Mouse (Mus musculus): ENCODE data around the gene Col4a1.

Col4a1 gene

GRCm38 (mm10) chr8:11233009-11233408, 79.6 kb downstream of the Col4a1 start:
- 89% methylated on average over 4 of the region's 4 CpGs for WGBS

DNA sequence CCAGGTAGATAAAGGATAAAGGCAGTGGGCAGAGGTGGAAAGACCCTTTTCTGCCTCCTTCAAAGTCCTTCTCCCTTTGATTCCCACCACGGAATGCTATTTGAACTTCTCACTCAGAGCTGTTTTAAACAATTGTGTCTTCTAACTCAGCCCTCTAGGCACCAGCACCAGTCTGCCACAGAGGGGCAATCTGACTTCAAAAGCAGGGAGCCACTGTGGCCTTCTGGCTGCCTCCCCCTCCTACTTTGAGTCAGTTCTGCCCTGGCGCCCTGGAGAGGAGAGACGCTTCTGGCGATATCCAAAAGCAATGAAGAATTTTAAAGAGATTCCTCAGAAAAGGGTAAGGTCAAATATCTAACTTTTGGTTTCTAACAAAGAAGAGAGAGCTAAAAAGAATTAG, 82.3 kb downstream of the Col4a1 start:
- WGBS, result 89% methylated on average over 4 of the region's 4 CpGs

DNA sequence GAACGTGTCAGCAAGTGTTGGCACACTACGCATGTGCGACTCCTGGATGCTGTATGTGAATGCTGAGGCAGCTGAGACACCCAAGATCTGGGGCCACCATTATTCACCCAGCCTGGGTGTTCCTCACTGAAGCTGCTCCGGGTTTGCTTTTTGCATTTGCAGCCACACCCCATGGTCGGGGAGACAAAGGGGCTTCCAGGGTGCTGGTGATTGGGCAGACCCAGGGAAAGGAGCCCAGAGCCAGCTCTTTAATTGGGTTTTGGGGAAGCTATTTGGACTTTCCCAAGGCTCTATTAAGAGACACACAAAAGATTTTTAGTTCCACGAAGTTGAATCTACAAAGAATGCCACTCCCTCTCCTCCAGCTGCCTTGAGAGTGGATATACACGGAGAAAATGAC, 85.2 kb downstream of the Col4a1 start:
- WGBS, result 44% methylated on average over 7 of the region's 7 CpGs

GRCm38 (mm10) chr8:11225577-11226434, 86.8 kb downstream of the Col4a1 start:
- WGBS, result 84% methylated on average over 13 of the region's 13 CpGs

DNA sequence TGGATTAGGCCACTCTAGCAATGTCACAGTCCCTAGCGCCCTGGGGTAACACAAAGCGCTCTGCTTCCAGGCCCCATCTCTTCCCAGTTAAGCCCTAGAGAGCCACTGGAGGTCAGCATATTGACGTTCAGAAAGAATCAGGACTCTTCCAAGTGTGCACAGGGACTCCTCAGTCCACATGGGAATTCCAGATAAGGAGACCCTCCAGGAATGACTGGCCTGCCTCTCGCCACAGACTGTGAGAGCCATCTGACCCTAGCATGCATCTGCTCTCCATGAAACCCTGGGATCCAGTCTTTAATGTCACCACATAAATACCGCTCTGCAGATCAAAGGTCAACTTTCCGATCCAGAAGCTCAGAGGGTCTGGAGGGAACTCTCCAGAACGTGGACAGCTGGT, 88.4 kb downstream of the Col4a1 start:
- WGBS, result 87% methylated on average over 7 of the region's 7 CpGs

- WGBS, result 92% methylated on average over 5 of the region's 5 CpGs
These were observed 91.3 kb downstream of the Col4a1 start for GRCm38 (mm10) chr8:11221353-11221752.

GRCm38 (mm10) chr8:11219282-11219681, 93.3 kb downstream of the Col4a1 start:
- WGBS, result 77% methylated on average over 6 of the region's 6 CpGs

DNA sequence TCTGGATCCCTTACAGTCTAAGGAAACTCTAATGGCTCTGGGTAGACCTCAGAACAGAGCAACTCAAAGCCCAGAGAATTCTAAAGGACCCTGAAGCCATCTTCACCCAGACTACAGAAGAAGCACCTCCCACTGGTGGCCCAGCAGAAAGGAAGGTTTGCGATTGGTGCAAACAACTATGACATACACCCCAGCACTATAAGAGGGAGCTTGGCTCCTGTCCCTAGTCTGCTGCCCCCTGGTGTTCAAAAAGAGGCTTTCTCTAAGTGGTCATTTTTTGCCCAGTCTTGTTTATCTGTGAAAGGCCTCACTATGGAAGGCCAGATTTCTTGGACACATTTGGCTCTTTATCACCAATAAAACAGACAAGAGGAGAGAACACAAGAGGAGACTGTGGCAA, 97.4 kb downstream of the Col4a1 start:
- 41% methylated on average over 1 of the region's 1 CpGs for WGBS

GRCm38 (mm10) chr8:11206509-11206908, 106.1 kb downstream of the Col4a1 start:
- 63% methylated on average over 8 of the region's 8 CpGs for WGBS

DNA sequence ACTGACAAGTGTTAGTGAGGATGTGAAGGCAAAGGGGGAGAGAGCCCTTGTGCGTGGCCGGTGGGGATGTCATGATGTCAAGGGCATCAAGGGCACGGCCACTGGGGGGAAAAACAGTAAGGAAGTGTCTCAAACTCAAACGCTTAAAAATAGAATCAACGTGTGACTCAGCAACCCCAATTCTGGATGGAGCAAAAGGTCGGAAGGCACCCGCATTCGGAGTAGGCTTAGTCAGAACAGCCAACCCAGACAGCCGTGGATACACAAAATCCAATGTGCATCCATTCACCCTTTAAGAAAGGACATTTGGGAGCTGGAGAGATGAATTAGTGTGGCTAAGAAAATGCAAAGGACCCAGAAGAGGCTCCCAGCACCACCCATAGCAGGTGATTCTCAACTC, 107.1 kb downstream of the Col4a1 start:
- 81% methylated on average over 9 of the region's 9 CpGs for WGBS

GRCm38 (mm10) chr8:11203260-11204110, 109.1 kb downstream of the Col4a1 start:
- WGBS, result 61% methylated on average over 12 of the region's 12 CpGs

DNA sequence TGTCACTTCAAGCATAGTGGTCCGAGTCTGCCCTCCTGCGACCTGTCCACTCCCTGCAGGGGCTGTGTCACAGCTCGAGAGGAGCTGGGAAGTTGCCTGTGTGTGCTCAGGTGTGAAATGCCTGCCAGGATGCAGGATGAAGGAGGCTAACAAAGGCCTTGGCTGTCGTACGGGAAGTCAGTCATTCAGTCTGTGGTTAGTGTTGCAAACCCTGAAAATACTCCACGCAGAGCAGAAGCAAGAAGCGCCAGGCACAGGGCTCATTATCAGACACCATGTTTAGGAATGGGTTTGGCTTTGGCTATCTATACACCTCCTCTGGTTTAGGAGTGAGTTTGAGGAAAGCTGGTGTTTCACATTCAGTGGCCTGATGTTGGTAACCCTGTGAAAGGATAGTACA, 114.0 kb downstream of the Col4a1 start:
- WGBS, result 86% methylated on average over 7 of the region's 7 CpGs

DNA sequence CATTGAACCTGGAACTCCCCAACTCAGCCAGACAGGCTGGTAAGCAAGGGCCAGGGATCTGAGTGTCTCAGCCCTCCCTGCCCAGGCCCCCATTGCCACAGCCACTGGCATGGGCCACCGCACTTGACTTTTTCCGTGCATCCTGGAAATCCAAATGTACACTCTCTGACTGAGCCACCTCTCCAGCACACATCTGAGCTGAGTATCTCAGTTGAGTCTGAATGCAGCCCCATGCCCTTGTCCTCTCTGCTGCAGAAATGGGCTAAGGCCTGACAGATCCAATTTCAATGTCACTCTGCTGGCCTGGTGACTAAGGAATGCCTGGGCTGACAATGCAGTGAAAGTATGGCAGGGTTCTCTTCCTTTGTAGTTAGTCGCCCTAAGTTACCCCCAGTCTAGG, 114.6 kb downstream of the Col4a1 start:
- WGBS, result 82% methylated on average over 3 of the region's 3 CpGs

GRCm38 (mm10) chr8:11197261-11197660, 115.4 kb downstream of the Col4a1 start:
- WGBS, result 92% methylated on average over 11 of the region's 11 CpGs

DNA sequence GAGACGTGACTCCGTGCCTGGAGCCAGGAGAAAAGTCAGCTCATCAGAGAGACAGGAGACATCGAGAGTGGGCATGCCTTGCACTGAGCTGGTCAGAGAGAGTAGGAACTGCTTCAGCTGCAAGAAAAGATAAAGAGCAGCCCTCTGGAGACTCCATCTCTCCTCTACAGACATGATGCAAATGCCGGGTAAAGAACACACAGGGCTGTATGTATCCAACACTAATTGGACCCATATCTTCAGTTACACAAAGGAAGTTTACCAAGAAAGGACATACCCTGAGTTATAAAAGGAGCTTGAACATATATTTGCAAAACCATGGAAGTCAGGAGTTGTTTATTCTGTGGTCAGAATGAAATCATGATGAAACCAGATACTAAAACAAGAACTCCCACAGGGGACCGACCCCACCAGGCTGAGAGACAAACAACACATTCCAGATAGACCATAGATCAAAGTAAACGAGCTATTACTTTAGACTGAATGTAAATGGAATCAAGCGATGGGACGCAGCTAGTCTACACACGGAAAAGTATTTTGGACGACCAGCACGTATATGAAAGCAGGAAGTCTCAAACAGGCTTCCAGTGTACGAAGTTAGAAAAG, 119.8 kb downstream of the Col4a1 start:
- 55% methylated on average over 12 of the region's 12 CpGs for WGBS

DNA sequence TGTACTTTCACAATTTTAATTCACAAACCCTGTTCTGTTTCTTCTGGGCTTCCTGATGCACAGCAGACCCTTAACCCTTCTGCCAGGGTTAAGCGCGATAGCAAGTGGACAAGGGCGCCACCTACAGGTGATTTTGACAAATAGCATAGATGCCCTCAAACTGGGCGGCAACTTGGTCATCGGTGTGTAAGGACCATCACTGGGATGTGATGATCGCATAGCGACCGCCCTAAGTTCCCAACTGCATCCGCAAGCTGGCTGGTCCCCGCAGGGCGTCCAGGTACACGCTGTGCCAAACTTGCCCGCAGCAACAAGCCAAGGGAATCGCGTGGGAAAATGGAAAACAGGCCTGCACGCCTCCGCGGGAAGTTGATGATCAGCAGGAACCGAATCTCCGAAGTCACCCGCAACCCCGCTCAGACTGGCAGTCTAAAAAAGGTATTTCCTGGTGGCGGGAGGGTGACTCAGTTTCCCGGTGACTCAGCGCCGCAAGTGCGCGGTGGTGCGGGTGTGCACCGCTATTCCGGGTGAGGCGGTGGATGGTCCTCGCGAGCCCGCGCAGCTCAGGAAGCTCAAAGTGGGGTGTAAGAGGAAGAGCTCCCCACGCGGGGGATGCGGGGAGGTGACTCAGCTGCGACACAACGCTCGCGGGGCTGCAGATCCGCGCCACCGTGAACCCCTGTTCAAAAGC, 124.9 kb downstream of the Col4a1 start:
- WGBS, result 2% methylated on average over 46 of the region's 46 CpGs

- WGBS, result 56% methylated on average over 4 of the region's 4 CpGs
These were observed 126.2 kb downstream of the Col4a1 start for GRCm38 (mm10) chr8:11186456-11186855.

- 90% methylated on average over 2 of the region's 2 CpGs for WGBS
These were observed 127.0 kb downstream of the Col4a1 start for GRCm38 (mm10) chr8:11185672-11186071.

DNA sequence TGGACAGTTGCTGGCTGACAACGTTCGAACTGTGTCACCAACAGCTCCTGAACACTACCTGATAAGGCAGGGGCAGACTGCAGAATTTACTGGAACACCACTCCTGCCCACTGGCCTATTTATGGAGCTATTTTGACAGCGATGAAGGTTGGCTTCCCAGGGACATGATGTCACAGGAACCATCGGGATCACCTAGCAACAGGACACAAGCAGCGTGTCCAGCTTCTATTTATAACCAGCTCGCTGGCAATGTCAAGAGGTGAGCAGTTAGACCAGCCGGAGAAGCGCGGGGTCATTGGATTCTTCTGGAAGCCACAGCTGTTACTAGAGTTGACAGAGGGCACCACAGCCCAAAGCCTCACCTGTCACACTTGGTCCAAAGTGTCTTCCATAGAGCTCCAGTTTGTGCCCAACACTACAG, 129.0 kb downstream of the Col4a1 start:
- WGBS, result 59% methylated on average over 9 of the region's 9 CpGs

DNA sequence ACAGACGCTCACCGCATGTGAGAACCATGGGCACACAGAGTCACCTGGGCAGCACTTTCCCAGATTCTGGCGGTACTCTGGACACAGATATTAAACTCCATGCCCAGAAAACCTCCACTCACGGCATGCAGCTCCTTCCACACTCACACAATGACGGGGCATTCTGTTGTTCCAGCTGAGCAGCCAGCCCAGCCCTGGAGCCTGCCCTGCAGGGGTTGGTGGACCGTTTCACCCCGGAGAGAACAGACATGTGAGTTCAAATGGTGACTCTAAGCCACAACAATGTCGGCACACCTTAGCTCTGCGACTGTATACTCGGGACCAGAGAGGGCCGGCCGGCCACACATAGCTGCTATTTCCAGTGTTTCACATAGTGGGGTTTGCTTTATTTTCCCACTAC, 130.0 kb downstream of the Col4a1 start:
- WGBS, result 88% methylated on average over 12 of the region's 12 CpGs

- 83% methylated on average over 4 of the region's 4 CpGs for WGBS
These were observed 130.5 kb downstream of the Col4a1 start for GRCm38 (mm10) chr8:11182148-11182484.

Measured in cerebral cortex, adult 2 months (tissue).